Mouse (Mus musculus) layer of hippocampus, postnatal 14 days (tissue): ENCODE results near the gene Gm6096. TPM values are rescaled to one million over a fixed set of nuclear protein-coding genes. Genes with fewer than 3 reads are reported as not detected.

Source experiments
- DNase-seq, 2 experiments: peaks; one replicate each; pipeline ENCODE4 v3.0.0; 2021 to 2022; ENCODE audit warnings: low spot score in 2 of 2, mixed read lengths in 1 of 2
- total RNA-seq, 2 experiments: library from RNA; stranded (reverse); gene quantifications; 2 replicates each; pipeline ENCODE4 v1.2.3; 2021

The Gm6096 gene
- total RNA-seq, 2 experiments from 2014 or later: not detected

DNA sequence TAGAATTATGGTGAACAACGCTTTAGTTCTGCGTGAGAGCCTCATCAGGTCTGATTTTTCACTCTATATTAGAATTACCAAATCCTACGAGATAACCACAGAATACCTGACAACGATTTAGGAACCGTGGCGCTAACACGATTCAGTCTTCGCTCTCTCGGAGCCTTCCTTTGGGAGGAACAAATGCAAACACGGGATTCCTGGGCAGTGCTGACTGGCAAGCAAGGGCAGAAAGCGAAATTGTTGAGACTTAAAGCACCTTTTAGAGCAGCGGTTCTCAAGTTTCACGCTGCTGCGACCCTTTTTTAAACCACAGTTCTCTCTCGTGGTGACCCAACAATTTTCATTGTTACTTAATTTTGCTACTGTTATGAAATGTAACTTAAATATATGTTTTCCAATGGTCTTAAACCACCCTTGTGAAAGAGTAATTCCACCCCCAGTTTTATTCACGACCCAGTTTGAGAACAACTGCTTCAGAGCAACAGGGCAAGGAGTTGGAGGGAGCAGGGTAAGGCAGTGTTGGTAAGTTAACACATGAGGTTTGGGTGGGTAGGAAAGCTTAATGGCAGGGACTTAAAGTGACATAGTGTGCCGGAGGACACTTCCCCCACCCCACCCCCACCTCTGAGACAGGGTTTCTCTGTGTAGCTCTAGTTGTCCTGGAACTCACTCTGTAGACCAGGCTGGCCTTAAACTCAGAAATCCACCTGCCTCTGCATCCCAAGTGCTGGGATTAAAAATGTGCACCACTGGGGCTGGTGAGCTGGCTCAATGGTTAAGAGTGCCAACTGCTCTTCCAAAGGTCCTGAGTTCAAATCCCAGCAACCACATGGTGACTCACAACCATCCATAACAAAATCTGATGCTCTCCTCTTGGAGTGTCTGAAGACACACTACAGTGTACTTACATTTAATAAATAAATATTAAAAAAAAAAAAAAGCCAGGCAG, 16.0 kb upstream of the Gm6096 start:
- no peak for DNase-seq

DNA sequence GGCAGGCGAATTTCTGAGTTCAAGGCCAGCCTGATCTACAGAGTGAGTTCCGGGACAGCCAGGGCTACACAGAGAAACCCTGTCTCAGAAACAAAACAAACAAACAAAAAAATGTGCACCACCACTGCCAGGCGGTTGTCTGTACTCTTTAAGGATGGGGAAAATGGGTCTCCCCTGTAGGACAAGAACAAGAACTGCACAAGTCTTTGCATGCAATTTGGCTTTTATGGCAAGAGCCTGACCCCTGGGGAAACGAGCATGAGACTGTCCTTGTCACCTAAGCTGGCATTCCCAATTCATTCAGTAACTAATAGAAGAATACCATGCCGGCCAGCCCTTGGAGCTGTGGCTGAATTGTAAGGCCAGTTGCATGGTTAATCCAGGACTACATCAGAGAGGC, 15.2 kb upstream of the Gm6096 start:
- DNase-seq: no peak

DNA sequence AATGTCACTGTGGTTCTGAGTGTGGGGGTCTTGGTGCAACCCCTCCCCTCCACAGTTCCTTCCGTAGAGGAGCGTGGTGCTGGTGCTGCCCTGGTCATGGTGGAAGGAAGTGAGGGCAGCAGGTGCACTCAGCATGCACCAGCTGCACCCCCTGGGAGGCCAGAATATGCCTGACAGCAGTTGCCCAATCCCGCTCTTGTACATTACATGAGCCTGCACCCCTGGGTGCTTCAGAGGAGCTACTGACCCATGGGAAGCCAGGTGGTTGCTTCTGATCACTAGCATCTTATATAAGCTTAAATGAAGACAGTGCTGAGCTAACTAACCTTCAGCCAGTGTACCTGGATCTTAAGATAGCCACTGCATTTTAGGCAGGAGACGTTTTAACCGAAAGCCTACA, 12.8 kb upstream of the Gm6096 start:
- DNase-seq: no peak

DNA sequence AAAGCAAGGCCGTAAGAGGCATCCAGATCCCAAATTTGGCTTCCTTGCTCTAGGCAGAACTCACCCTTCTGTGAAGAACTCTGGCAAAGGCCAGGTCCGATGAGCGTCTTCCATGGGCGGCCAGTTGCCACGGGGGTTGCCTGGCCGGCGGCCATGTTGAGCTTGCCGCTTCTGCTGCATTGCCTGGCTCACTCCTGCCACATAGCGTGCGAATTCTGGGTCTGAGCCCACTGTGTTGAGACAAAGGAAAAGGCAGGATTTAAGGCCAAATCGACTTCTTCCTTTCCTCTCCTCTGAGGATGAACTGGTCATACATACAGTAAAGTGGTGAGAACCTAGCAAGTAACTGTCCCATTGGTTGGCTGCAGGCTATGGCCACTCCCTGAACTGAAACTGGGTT, 8.7 kb upstream of the Gm6096 start:
- peak; percentile 48 to 58 for DNase-seq

DNA sequence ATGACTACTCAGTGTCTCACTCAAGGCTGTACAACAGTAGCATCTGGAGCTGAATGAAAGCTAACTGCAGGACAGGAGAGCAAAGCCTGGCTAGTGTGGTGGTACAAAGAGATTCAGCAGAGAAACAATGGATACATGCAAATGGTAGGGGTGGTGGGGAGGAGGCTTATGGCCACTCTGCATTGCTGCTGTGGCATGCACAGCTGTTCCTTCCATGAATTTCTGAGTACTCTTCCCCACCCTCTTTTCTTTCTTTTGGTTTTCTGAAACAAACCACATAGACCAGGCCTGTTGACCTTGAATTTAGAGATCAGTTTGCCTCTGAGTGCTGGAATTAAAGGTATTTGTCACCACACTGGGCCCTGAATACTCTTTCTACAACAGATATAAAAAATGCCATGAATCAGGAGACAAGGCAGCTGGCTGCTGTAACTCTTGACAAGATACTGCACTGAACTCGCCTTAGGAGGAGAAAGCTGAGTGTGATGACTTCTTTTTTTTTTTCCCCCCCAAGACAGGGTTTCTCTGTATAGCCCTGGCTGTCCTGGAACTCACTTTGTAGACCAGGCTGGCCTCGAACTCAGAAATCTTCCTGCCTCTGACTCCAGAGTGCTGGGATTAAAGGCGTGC, 3.9 kb upstream of the Gm6096 start:
- DNase-seq: no peak

DNA sequence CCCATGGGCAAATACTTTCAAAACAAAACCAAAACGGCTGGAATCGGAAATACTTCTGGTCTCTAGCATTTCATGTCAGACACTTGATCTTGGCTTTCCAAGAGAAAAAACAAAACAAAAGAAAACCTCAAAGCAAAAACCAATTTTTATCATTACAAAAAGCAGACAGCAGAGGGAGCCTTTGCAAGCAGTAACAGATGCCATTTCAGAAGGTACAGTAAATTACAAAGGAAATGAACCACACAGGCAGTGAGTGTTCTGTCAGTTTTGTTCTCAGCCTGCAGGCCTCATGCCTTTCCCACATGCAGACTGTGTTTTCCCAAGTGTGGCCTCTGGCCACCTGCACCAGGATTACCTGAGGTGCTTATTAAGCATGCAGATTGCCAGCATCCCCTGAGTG, 1.2 kb downstream of the Gm6096 start:
- peak in 1 of 2 experiments; percentile 57 for DNase-seq

DNA sequence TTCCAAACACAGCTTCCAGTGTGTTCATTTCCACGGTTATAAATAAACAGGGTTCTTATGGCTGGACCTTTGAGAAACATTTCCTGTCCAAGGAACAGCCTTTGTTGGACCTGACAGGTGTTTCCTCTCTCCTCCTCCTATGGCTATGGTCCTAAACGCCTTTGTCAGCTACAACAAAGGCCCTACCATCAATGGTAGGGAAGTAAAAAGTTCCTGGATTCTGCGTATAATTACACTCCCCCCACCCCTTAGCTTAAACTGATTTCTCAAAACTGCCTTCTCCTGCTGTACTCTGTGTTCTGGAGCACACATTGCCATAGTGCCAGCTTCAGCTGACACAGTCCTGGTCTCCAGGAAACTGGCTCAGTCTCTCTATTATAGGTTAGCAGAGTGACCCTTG, 4.3 kb downstream of the Gm6096 start:
- DNase-seq: no peak

DNA sequence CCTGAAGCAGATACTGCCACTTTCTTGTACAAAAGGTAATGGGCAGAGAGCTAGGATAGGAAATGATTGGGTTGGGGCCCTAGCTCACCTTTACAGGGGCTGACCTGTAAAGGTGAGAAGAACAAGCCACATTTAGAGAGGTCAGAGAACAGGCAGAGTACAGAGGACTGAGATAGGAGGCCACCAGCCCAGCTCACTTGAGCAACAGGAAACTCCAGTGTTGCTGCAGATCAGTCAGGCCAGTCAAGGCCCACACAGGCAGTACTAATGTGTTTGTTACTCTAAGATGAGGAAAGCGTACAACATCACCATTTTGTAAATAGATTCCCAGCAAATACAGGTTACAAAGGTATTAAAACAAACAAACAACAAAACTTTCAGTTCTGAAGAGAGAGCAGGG, 5.1 kb downstream of the Gm6096 start:
- DNase-seq: no peak

DNA sequence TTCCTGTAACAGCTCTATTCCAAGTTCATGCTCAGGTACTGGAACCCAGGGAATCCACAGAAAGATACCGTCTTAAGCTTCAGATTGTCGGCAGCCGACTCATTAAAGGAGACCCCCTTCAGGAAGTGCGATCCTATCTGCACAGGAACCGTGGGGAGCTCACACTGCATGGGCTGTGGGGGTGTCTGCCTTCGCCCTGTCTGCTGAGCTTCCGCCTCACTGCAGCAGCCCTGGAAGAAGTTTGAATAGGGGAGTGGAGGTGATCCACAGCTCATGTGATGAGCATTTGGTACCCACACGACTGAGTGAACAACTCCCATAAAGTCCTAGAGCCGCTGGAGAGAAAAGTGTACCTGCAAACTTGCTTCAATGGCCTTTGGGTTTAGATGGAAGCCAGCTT, 6.4 kb downstream of the Gm6096 start:
- no peak for DNase-seq

DNA sequence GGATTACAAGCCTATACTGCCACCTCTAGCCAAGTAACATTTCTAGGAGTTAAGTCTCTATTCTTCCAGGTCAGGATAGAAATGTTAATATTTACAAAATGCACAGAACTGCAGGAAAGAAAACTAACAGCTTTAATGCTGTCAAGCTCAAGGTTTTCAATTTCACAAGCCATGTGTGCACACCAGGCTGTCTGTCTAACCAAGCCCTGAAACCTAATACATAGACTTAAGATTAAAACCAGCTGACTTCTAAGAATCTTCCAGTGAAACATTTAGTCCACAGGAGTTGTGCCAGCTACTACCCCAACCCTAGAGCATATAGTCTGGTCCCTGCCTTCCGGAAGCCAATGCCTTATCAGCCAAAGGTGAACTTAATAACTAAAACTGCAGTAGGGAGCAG, 7.6 kb downstream of the Gm6096 start:
- DNase-seq: no peak

DNA sequence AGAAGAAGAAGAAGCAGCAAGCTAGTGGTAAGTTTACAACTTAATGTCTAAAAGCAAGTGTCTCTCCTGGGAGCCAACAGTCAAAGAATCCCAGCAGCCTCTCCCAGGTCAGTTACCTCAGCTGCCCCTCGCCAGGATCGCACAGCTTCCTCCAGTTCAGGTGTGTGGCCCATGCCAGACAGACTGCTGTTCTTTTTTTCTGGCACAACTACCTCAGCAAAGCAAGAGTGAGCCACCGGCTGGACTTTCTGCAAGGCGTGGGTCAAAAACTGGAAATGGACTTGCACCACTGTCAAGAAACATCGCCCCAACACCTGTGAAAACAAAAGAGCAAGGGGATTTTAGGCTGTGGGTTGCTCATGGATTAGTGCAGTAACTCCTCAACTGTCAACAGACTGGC, 12.6 kb downstream of the Gm6096 start:
- DNase-seq: no peak

DNA sequence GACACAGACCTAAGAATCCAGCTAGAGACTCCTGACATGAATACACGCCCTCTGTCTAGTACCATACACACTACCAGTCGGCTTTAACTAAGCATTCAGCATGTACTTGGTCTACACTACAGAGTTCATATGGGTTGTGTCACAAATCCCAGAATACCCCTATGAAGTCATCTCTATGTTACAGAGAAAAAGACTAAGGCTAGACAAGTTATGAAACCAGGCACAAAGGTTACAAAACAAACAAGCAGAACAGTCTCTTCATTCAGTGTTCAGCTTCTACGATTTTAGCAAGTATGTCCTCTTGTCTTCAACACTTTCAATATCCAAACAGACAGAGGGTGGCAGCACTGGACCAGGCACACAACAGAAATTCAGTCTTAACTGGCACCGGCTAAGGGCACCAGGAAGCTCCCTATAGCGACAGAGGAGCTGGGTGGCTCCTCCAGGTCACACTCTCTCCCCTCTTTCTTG, 15.1 kb downstream of the Gm6096 start:
- DNase-seq: peak; percentile 47 to 79

DNA sequence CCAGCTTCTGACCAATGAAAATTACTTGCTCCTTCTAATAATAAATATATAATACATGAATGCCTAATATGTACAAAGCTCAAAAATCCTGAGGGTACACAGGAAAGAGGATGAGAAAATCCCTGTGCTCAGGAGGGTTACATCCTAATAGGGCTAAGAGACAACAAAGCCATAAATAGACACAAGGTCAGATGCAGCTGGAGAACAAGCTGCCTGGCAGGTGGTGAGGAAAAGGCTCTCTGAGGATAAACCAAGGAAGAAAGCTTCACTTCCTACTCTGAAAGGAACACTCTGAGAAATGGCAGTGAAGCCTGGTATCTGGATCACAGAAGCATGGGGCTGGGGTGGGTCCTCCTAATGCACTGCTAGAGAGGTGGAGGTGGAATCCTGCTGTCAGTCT, 15.6 kb downstream of the Gm6096 start:
- DNase-seq: no peak

DNA sequence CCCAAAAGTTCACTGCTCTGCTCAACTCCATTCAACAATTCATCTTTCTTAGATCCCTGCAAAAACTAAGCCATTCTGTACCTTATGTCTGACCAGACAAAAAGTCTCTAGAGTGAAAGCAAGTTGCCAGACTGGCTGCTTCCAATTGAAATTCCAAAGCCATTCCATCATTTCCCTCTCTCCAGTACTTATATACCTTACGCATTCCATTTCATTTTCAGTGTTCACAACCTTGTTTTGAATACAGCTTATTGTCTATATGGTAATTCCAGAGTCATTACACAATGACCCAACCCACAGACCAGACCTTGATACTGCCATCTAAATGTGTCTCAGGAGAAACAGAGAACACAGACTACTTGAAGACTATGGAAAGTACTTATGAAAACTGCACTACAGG, 17.6 kb downstream of the Gm6096 start:
- DNase-seq: no peak

DNA sequence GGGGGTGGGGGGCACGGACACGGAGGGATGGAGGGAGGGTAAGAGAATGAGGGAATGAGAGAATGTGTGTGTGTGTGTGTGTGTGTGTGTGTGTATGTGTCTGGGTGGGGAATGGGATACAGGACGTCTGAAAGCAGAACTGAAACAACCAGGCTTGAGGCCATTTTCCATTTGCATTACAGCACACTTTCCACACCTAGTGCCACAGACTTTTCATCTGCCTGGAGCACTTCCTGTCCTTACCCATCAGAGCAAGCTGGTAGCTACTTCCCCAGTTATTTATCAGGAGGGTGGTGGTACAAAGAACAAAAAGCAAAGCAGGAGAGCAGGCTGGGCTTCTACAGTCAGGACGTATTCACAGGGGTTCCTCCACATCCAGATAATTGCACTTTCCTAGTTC, 21.6 kb downstream of the Gm6096 start:
- DNase-seq: no peak

DNA sequence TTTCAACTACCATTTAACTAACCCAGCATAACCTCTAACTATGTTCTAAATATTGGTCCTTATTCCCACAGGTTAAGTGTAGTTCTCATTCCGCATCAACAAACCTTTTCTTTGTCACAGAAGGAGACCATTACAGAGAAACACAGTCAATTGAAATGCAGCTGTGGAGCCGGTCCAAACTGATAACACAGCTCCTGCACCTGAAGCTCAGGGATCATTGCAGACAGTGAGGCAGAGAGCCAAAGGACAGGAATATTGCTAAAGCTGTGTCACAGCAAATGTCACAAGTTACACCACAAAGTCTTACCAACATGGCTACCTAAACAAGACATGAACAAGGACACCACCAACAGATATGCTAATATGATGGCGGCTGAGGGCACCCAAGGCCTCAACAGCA, 25.2 kb downstream of the Gm6096 start:
- no peak for DNase-seq

DNA sequence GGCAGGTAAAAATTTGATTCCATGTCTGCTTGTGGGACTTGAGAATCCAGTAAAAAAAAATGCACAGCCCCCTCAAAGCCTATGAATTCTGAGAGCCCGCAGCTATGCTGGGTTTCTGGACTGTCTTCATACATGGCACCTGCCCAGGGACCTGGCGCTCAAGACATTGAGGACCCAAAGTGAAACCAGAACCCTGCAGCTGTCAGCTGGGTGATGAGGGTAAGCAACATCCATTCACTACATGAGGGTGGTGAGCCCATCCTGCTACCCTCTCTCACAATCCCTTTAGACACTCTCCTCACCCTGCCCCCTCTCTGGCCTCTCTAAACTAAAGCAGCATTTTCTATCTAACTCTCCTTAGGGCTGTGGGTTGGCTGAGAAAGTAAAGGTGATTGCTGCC, 26.8 kb downstream of the Gm6096 start:
- DNase-seq: no peak

DNA sequence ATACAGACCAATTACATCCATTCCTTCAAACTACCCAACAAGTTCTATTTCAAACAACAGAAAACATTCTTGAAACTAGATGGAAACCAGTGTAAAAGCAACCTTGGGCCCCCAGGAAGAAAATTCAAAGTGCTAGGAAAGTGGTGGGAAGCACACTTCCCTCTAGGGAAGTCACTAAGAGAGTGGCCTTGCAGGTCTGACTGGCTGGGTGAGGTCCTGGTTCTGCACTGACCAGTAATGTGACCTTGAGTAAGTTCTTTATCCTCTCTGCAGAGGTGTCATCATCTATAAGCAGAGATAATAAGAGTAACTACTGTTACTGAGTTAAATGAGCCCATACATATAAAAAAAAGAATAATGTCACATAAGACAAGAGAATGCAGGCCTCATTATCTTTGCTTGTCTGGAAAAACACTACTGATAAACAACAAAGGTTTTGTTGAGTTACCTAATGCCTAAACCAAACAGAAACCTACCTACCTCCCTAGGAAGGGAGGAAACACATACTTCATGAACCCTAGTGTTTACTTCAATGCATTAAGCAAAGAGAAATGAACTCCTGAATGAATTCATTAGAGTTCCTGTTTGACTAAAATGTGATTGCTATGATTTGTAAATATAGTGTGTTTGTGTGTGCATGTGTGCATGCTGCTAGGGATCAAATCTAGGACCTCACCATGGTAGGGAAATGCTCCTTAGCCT, 39.8 kb downstream of the Gm6096 start:
- DNase-seq: no peak

DNA sequence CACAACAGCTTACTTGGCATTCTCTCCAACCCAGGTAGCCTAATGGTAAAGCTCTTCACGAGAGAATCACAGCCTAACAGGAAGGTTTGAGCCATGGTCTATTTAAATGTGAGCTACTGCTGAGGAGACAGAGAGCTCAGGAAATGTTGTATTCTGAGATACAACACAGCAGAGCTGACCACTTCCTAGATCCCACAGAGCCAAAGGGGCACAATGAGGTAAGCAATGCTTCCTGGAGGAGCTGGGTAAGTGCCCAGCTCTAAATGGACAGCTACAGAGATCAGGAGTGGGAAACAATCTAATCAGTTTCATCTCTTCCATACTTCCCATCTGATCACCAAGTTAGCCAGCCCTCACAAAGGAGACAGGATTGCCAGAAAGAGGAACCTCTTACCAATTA, 40.4 kb downstream of the Gm6096 start:
- no peak for DNase-seq

DNA sequence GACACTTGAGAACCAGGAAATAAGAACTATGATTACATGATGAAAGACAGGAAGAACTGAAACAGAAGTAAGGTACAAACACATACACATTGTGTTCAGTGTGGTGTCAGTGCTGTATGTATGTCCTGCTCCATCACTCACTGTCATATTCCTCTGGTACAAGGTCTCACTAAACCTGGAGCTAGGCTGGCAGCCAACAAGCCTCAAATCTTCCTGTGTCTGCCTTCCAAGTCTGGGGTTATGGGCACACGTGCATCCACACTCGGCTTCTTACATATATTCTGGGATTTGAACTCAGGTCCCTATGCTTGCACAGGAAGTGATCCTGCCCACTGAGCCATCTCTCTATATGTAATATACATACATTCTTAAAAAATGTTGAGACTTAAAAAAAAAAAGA, 41.8 kb downstream of the Gm6096 start:
- DNase-seq: no peak

DNA sequence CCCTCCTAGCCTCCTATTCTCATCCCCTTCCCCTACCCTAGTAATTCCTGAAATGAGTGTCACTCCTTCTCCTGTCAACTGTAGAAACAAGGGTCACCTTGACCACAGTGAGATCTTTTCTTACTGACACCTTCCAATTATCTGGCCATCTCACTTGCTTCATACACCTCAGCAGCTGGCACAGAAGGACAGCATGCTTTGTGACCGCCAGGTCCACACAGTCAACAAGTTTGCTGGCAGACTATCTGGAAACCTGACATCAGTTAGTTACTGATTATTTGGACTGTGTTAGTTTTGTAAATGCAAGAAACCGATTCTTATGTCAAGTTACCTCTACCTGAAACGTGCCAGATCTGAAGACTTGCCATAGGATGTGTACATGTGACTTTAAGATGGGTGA, 45.3 kb downstream of the Gm6096 start:
- DNase-seq: no peak

DNA sequence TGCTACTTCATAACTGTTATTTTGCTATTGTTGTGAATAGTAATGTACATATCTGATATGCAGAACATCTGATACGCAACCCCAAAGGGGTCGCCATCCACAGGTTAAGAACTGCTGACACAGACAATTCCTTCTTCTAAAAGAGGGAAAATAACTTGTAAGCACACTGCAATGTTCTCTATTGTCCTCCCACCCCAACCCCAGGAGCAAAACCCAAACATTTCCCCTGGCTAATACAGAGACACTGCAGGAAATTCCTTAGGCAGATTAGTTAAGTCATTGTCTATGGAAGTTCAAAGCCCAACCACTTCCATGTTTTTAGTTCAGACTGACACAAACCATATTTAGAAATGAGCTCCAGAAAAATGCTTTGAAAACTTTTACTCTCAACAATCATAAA, 48.0 kb downstream of the Gm6096 start:
- DNase-seq: no peak
